Mouse (Mus musculus) kidney, adult 2 months (tissue): ENCODE data around the gene Mmp13. TPM values are rescaled to one million over a fixed set of nuclear protein-coding genes. Genes with fewer than 3 reads are reported as not detected.
"Not testable (repeated sequence)": the region's sequence is repeated elsewhere in the genome, so short reads cannot be mapped to it uniquely, and the experiment has no call there.

Experiments used
- DNase-seq: peaks from one replicate; pipeline ENCODE4 v3.0.0; 2021
- H3K27ac ChIP-seq: fragments of 200-500 bp; 2 replicates; pipeline ENCODE4 v1.5.1; 2012; ENCODE audit warnings: low read depth, low read length, control low read depth, inconsistent platforms; ENCODE audit not compliant: insufficient read depth
- H3K27me3 ChIP-seq: fragments of 200-500 bp; replicated peaks from 2 replicates; pipeline ENCODE4 v1.6.1; 2012; ENCODE audit warnings: mild to moderate bottlenecking, moderate library complexity, low read length, inconsistent platforms; ENCODE audit not compliant: control insufficient read depth, insufficient read depth
- H3K36me3 ChIP-seq: fragments of 200-500 bp; 2 replicates; pipeline ENCODE4 v1.6.1; 2012; ENCODE audit warnings: mild to moderate bottlenecking, moderate library complexity, low read length, inconsistent platforms; ENCODE audit not compliant: control insufficient read depth, insufficient read depth
- H3K4me1 ChIP-seq: fragments of 200-500 bp; 2 replicates; pipeline ENCODE4 v1.6.1; 2011; ENCODE audit warnings: low read length; ENCODE audit not compliant: control insufficient read depth, insufficient read depth
- H3K4me3 ChIP-seq: fragments of 200-500 bp; 2 replicates; pipeline ENCODE4 v1.5.1; 2011; ENCODE audit warnings: mild to moderate bottlenecking, low read depth, low read length, control low read depth; ENCODE audit not compliant: insufficient read depth
- CTCF ChIP-seq: fragments of 200-500 bp; conservative IDR thresholded peaks from 2 replicates; pipeline ENCODE4 v1.5.1; 2011; ENCODE audit warnings: low read depth, mild to moderate bottlenecking, control low read depth, low read length, moderate library complexity, mixed read lengths; ENCODE audit not compliant: insufficient read depth, insufficient read length
- POLR2A ChIP-seq: fragments of 200-500 bp; IDR thresholded peaks from one replicate; pipeline ENCODE4 v1.6.1; 2011; ENCODE audit warnings: low read depth, low read length, control low read depth
- WGBS: fragments of 180-500 bp; shearing (Covaris S2); methylation state at CpG from one replicate; pipeline ENCODE4 v1.1.7; 2018; 5-methylcytosine and 5-hydroxymethylcytosine counted together
- polyA plus RNA-seq: library from polyadenylated mRNA; depleted of rRNA; stranded (reverse); fragments of >200 nt; gene quantifications from 2 replicates; pipeline ENCODE4 v1.2.3, GENCODE M21; 2012; rRNA removed

Gene Mmp13
- polyA plus RNA-seq = 1.2 and 1.7 TPM in 2 replicates

DNA sequence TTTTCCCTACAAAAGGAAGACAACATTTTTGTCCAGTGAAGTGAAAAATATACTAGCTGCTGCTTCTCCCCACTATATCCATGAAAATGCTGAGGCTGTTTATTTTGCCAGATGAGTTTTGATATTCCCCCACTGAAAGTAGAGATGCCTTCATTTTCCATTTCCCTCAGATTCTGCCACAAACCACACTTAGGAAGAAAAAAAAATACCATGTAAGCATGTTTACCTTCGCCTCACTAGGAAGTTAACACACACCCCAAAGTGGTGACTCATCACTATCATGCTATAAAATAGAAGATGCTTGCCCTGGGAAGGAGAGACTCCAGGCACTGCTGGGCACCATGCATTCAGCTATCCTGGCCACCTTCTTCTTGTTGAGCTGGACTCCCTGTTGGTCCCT is at the start of gene Mmp13:
Gene Mmp13, plus strand, starts transcription at position 301 of the 400 bp plus-strand sequence.
- no peaks in the 10 kb centered on the region for H3K27me3 ChIP-seq

DNA sequence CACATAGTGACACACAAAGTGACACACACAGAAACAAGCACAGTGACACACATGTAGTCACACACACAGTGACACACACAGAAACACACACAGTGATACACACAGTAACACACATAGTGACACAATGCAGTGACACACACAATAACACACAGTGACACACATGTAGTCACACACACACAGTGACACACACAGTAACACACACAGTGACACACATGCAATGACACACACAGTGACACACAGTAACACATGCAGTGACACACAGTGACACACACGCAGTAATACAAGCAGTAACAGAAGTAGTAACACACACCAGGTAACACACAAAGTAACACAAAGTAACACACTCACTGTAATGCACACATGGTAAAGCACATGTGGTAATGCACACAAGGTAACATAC is 33.7 kb upstream of the Mmp13 start:
- WGBS = 92% methylated on average over 1 of the region's 1 CpGs
- Histone ChIP-seq H3K36me3 (no peaks in the 10 kb centered on the region), H3K4me1 (no peaks in the 10 kb centered on the region), H3K27ac (no peak overlapping the region), H3K4me3 (no peak overlapping the region), H3K27me3 (no peaks in the 10 kb centered on the region)
- no peak for TF ChIP-seq POLR2A
- TF ChIP-seq CTCF = no peak
- no peak for DNase-seq

More for the DNA sequence above, at the start of gene Mmp13:
- DNase-seq = no peak
- no peaks in the 10 kb centered on the region for H3K4me1 ChIP-seq
- no peaks in the 10 kb centered on the region for H3K36me3 ChIP-seq
- H3K27ac ChIP-seq = no peak within 1 kb of the TSS
- TF ChIP-seq CTCF = no peak
- TF ChIP-seq POLR2A = no peak
- H3K4me3 ChIP-seq = no peak within 1 kb of the TSS
- 71% methylated on average over 1 of the region's 1 CpGs for WGBS

GRCm38 (mm10) chr9:7239967-7240366 is 32.3 kb upstream of the Mmp13 start:
- no peak overlapping the region for H3K4me3 ChIP-seq
- WGBS = 62% methylated on average over 2 of the region's 2 CpGs
- no peaks in the 10 kb centered on the region for H3K36me3 ChIP-seq
- H3K4me1 ChIP-seq = no peaks in the 10 kb centered on the region
- H3K27ac ChIP-seq = no peak overlapping the region
- TF ChIP-seq CTCF (no peak), POLR2A (no peak)
- H3K27me3 ChIP-seq = no peaks in the 10 kb centered on the region
- DNase-seq = no peak

DNA sequence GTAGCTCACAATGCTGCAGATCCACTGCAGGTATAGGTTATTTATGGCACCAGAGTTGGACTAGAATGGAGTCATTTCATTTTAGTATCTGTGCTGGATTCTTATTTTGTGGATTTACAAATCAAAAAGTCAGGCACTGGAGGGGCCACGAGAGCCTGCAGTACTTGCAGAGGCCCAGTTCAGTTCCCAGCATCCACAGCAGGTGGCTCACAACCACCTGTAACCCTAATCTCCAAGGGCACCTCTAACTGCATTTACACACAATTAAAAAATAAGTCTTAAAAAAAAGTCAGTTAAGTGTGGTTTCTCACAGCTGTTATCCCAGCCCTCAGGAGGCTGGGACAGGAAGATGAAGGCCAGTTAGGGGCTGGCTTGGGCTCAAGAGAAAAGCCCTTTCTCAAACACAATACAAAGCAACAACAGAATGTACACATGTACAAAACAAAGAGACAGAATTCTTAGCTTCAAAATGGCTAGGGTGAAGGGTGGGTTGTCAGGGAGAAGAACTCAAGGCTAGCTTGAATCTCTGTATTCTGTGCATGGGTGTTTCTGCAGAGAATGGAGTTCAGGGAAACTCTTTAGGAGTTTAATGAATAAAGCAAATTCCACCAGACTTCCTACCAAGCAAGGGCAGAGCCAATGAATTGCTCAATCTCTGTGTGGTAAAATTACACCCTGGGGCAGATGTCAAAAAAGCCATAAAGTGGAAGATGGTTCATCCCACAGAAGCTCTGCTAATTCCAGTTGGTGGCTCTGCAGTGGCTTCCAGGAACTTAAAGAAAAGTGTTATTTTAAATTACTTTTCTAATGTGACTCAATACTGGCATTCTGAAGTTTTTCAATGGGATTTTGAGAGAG is 19.3 kb upstream of the Mmp13 start:
- DNase-seq = no peak
- Histone ChIP-seq H3K27me3 (no peaks in the 10 kb centered on the region), H3K4me1 (no peaks in the 10 kb centered on the region), H3K27ac (no peak overlapping the region), H3K4me3 (no peak overlapping the region), H3K36me3 (no peaks in the 10 kb centered on the region)
- no peak for TF ChIP-seq POLR2A
- no peak for TF ChIP-seq CTCF
- WGBS = 83% methylated on average over 1 of the region's 1 CpGs

GRCm38 (mm10) chr9:7261667-7262066 is 10.6 kb upstream of the Mmp13 start:
- H3K4me3 ChIP-seq = no peak overlapping the region
- TF ChIP-seq POLR2A (no peak), CTCF (no peak)
- H3K27ac ChIP-seq = no peak overlapping the region
- no peak for DNase-seq
- H3K4me1 ChIP-seq = no peaks in the 10 kb centered on the region
- no peaks in the 10 kb centered on the region for H3K36me3 ChIP-seq
- H3K27me3 ChIP-seq = no peaks in the 10 kb centered on the region
- WGBS = 63% methylated on average over 1 of the region's 1 CpGs

DNA sequence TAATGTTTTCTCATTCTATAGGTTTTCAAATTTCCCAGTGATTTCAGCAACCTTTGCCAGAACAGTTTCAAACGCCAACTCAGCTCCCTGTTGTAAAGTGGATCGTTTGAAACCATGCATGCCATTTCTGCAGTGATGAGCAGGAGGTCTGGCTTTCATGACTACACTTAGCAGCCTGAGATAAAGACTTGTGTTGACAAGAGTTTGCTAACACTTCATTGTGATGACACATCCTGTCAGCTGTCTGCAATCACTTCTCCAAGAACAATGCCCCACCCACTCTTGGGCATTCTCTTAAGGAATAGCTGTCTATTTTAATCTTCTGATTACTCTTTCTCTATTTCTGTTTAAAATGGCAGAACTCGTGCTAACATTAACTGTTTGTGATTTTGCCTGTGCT is 2.2 kb upstream of the Mmp13 start:
- TF ChIP-seq POLR2A (no peak), CTCF (no peak)
- Histone ChIP-seq H3K4me3 (no peak overlapping the region), H3K4me1 (no peaks in the 10 kb centered on the region), H3K36me3 (no peaks in the 10 kb centered on the region), H3K27ac (no peak overlapping the region), H3K27me3 (no peaks in the 10 kb centered on the region)
- 63% methylated on average over 3 of the region's 3 CpGs for WGBS
- DNase-seq = no peak

DNA sequence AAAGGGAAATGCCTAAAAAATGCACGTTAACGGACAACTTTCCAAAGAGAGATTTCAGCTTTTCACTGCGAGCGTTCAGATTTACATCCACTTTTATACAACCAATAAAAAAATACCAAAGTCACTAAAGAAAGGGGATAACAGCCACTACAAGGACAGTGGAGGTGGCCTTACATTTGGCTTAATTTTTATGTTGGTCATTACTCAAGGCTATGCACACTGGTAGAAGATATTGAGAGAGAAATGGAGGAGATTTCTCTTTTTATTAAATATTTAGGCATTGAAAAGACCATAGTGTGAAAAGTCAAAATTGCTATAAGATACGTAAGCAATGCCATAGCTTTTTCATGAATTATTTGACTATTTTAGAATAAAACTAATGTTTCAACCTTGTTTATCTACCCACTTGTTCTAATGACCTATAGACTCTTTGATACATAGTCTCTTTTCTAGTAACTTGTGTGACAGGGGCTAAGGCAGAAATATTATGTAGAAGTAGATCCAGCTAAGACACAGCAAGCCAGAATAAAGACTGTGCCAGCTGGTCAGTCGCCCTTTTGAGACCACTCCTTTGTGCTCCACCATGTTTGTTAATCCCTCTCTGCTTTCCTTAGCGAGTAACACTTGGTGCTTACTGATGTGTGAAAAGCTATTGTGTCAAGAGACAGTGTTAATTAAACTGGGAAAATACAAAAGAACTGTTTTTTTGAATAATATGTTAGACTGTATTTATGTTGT is 10.4 kb downstream of the Mmp13 start:
- Histone ChIP-seq H3K27ac (no peak overlapping the region), H3K36me3 (no peaks in the 10 kb centered on the region), H3K4me1 (no peaks in the 10 kb centered on the region), H3K27me3 (no peaks in the 10 kb centered on the region), H3K4me3 (no peak overlapping the region)
- no peak for DNase-seq
- TF ChIP-seq POLR2A = no peak
- TF ChIP-seq CTCF = no peak
- 84% methylated on average over 7 of the region's 7 CpGs for WGBS

GRCm38 (mm10) chr9:7283303-7283684 is 11.0 kb downstream of the Mmp13 start:
- not testable (repeated sequence) for H3K36me3 ChIP-seq, H3K27me3 ChIP-seq, H3K4me1 ChIP-seq, DNase-seq, H3K27ac ChIP-seq, H3K4me3 ChIP-seq
- WGBS = 88% methylated on average over 2 of the region's 2 CpGs
